Mouse (Mus musculus): ENCODE results near the gene Lrrfip1.

- TF ChIP-seq CTCF (IDR thresholded peaks at IDR 0.05; ENCODE audit: borderline replicate concordance, insufficient read depth, low read depth, low read length) (no peak), POLR2A (IDR thresholded peaks at IDR 0.05; ENCODE audit: borderline replicate concordance, insufficient read depth, low read length) (no peak)
Measured at GRCm38 (mm10) chr1:90953688-90954087, 44.8 kb upstream of the Lrrfip1 start.
